Comparison of ENCODE assay signal across 8 mouse cellular contexts in genomic region chr7:117555735-117556134, GRCm38 (mm10).
A peak's percentile ranks its signal among the peaks of the same experiment; 100 is the strongest.
DNase-seq lines count a peak whose midpoint lies in the region; ATAC-seq lines count a peak whose summit lies in the region.
"Had no signal": no experiment of that assay in that cellular context is flagged by ENCODE, and none has a peak within 500 bp of the region (broad histone marks: within the 10 kb centered on the region; RNA-seq: fewer than 3 reads in every experiment).

No protein-coding gene starts in this region.

- no peak overlapping the region for H3K4me3 ChIP-seq in heart, embryonic 14.5 days (ENCODE audit: control insufficient read depth in 1 of 2, insufficient read depth in 1 of 2, low read depth in 1 of 2, low read length in 2 of 2)
- H3K4me3 ChIP-seq in heart, embryonic 11.5 days (ENCODE audit: low read depth, low read length) = no peak overlapping the region
- H3K4me3 ChIP-seq in lung, embryonic 16.5 days (ENCODE audit: low read length) = no peak overlapping the region
- no peak overlapping the region for H3K4me3 ChIP-seq in kidney, embryonic 16.5 days (ENCODE audit: low read length)
- no peak overlapping the region for H3K4me3 ChIP-seq in neural tube, embryonic 15.5 days (replicated peaks)
- H3K4me3 ChIP-seq: gastrocnemius, adult 2 months had no signal

- H3K9me3 ChIP-seq in heart, embryonic 14.5 days (ENCODE audit: control insufficient read depth, low read length) = no peaks in the 10 kb centered on the region
- no peaks in the 10 kb centered on the region for H3K9me3 ChIP-seq in heart, embryonic 11.5 days (replicated peaks; ENCODE audit: control insufficient read depth, low read length)
- no peaks in the 10 kb centered on the region for H3K9me3 ChIP-seq in lung, embryonic 16.5 days (ENCODE audit: control insufficient read depth, low read length)
- H3K9me3 ChIP-seq in kidney, embryonic 16.5 days (ENCODE audit: low read length) = no peaks in the 10 kb centered on the region
- no peaks in the 10 kb centered on the region for H3K9me3 ChIP-seq in neural tube, embryonic 15.5 days (replicated peaks)

- 0 out of 2 replicates have a peak, but pooled peaks have one; percentile 28 for ATAC-seq in heart, embryonic 14.5 days (ENCODE audit: insufficient number of reproducible peaks, insufficient read depth, low FRiP score, low read depth)
- no peak for ATAC-seq in heart, embryonic 11.5 days (replicated peaks; ENCODE audit: insufficient number of reproducible peaks, low FRiP score, low TSS enrichment)
- peak; percentile 45 for ATAC-seq in lung, embryonic 16.5 days (ENCODE audit: low read depth)
- ATAC-seq in kidney, embryonic 16.5 days (ENCODE audit: low FRiP score, low TSS enrichment) = peak; percentile 68
- 0 out of 2 replicates have a peak, but pooled peaks have one; percentile 22 for ATAC-seq in neural tube, embryonic 15.5 days (ENCODE audit: low FRiP score)

- H3K9ac ChIP-seq in heart, embryonic 14.5 days (ENCODE audit: low read length) = no peak overlapping the region
- no peak overlapping the region for H3K9ac ChIP-seq in heart, embryonic 11.5 days (ENCODE audit: low read depth, low read length)
- H3K9ac ChIP-seq in lung, embryonic 16.5 days (ENCODE audit: low read length) = no peak overlapping the region
- H3K9ac ChIP-seq in kidney, embryonic 16.5 days (replicated peaks; ENCODE audit: low read length) = no peak overlapping the region
- H3K9ac ChIP-seq in neural tube, embryonic 15.5 days (replicated peaks) = no peak overlapping the region

- 40% methylated on average over 2 of the region's 2 CpGs for WGBS in heart, embryonic 14.5 days
- WGBS in heart, embryonic 11.5 days (ENCODE audit: insufficient replicate concordance) = 43% methylated on average over 2 of the region's 2 CpGs
- 48% methylated on average over 2 of the region's 2 CpGs for WGBS in lung, embryonic 16.5 days
- 34% methylated on average over 2 of the region's 2 CpGs for WGBS in kidney, embryonic 16.5 days
- 45% methylated on average over 2 of the region's 2 CpGs for WGBS in neural tube, embryonic 15.5 days

- H3K4me2 ChIP-seq in heart, embryonic 14.5 days (ENCODE audit: low read length) = no peak overlapping the region
- no peak overlapping the region for H3K4me2 ChIP-seq in heart, embryonic 11.5 days
- no peak overlapping the region for H3K4me2 ChIP-seq in lung, embryonic 16.5 days (ENCODE audit: low read depth, low read length)
- H3K4me2 ChIP-seq in kidney, embryonic 16.5 days (replicated peaks; ENCODE audit: low read depth, low read length) = no peak overlapping the region
- H3K4me2 ChIP-seq in neural tube, embryonic 15.5 days = no peak overlapping the region

- no peaks in the 10 kb centered on the region for H3K36me3 ChIP-seq in heart, embryonic 14.5 days (ENCODE audit: control insufficient read depth, insufficient read depth, low read length)
- no peaks in the 10 kb centered on the region for H3K36me3 ChIP-seq in heart, embryonic 11.5 days (ENCODE audit: control insufficient read depth, insufficient read depth, low read length)
- H3K36me3 ChIP-seq in lung, embryonic 16.5 days (ENCODE audit: control insufficient read depth, insufficient read depth, low read length) = no peaks in the 10 kb centered on the region
- no peaks in the 10 kb centered on the region for H3K36me3 ChIP-seq in kidney, embryonic 16.5 days (ENCODE audit: insufficient read depth, low read length)
- H3K36me3 ChIP-seq in neural tube, embryonic 15.5 days = no peaks in the 10 kb centered on the region

- H3K27me3 ChIP-seq in heart, embryonic 14.5 days (ENCODE audit: control insufficient read depth, insufficient read depth, low read length) = no peaks in the 10 kb centered on the region
- H3K27me3 ChIP-seq in heart, embryonic 11.5 days (ENCODE audit: control insufficient read depth, insufficient read depth, low read length) = no peaks in the 10 kb centered on the region
- no peaks in the 10 kb centered on the region for H3K27me3 ChIP-seq in lung, embryonic 16.5 days (ENCODE audit: control insufficient read depth, insufficient read depth, low read depth, low read length)
- no peaks in the 10 kb centered on the region for H3K27me3 ChIP-seq in kidney, embryonic 16.5 days (ENCODE audit: insufficient read depth, low read length)
- 0 out of 2 replicates have a peak, but pooled peaks cover 8% of the 10 kb centered on the region for H3K27me3 ChIP-seq in neural tube, embryonic 15.5 days (replicated peaks)

- DNase-seq in lung, postnatal 36 days = no peak
- no peak for DNase-seq in right cerebral cortex, postnatal 14 days
- DNase-seq: gastrocnemius, adult 2 months had no signal

- H3K4me1 ChIP-seq in heart, embryonic 14.5 days (ENCODE audit: control insufficient read depth in 2 of 2, insufficient read depth in 2 of 2, low read length in 2 of 2) = peaks cover 11 to 22% of the 10 kb centered on the region in 2 experiments
- H3K4me1 ChIP-seq in heart, embryonic 11.5 days (ENCODE audit: control insufficient read depth, insufficient read depth, low read length) = peaks cover 8% of the 10 kb centered on the region
- peaks cover 4% of the 10 kb centered on the region for H3K4me1 ChIP-seq in lung, embryonic 16.5 days (replicated peaks; ENCODE audit: control insufficient read depth, insufficient read depth, low read length)
- peaks cover 50% of the 10 kb centered on the region for H3K4me1 ChIP-seq in kidney, embryonic 16.5 days (ENCODE audit: insufficient read depth, low read length)
- H3K4me1 ChIP-seq in neural tube, embryonic 15.5 days = peaks cover 43% of the 10 kb centered on the region

- no peak overlapping the region for H3K27ac ChIP-seq in heart, embryonic 14.5 days (replicated peaks in 1 of 2; ENCODE audit: control insufficient read depth in 1 of 2, insufficient read depth in 1 of 2, low read depth in 2 of 2, low read length in 2 of 2)
- no peak overlapping the region for H3K27ac ChIP-seq in heart, embryonic 11.5 days (ENCODE audit: low read depth, low read length)
- no peak overlapping the region for H3K27ac ChIP-seq in lung, embryonic 16.5 days (ENCODE audit: low read length)
- H3K27ac ChIP-seq in kidney, embryonic 16.5 days (ENCODE audit: low read length) = no peak overlapping the region
- H3K27ac ChIP-seq in neural tube, embryonic 15.5 days (replicated peaks) = no peak overlapping the region
- H3K27ac ChIP-seq: gastrocnemius, adult 2 months had no signal
